Mouse (Mus musculus): ENCODE results near the gene Psmg3. TPM values are rescaled to one million over a fixed set of nuclear protein-coding genes. Genes with fewer than 3 reads are reported as not detected.

The Psmg3 gene
- total RNA-seq, 4 experiments from 2014 or later = 16.7 to 20.2 (median 19.1) TPM

- no peak for DNase-seq (ENCODE audit: low spot score in 2 of 2)
Measured at GRCm38 (mm10) chr5:139816445-139816844, 10.2 kb downstream of the Psmg3 start.

DNA sequence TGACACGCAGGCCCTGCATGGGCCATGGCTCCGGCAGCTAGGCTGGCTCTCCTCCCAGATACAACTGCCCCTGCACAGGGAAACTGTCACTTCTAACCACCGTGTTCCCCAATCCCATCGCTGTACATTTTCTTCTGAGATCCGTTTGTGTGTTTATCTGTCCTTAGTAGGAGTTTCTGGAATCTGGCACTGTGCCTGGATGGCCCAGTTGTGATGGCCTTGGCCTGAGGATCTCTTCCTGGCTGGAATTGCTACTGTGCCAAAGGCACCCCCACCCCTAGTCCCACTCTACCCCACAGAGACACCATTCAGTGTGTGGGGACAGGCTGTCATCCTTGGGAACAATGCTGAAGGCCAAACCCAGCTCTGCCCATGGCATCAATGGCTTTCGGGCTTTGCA is 10.7 kb downstream of the Psmg3 start:
- no peak for DNase-seq (ENCODE audit: low spot score in 2 of 2)

DNA sequence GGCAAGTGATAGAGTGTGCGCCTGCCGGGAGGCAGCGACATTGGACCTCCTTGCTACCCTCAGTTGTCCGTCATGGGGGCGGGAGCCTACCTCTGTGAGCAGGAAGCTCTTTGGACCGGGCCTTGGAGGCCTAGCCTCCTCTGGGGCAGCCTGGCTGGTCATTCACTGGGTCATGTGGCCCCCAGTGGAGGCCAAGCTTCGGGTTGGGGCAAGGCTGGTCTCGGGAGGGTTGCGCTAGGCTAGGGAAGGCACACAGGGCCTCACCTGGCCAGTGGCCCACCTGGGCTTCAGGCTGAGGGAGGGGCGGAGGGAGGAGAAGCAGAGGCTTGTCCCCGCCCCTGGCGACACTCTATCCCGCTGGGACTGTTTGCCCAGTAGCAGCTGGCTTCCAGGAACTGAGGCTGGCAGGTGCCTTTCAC is 12.7 kb downstream of the Psmg3 start:
- no peak for DNase-seq (ENCODE audit: low spot score in 2 of 2)

GRCm38 (mm10) chr5:139813126-139813490 is 13.6 kb downstream of the Psmg3 start:
- DNase-seq (ENCODE audit: low spot score in 2 of 2) = no peak

GRCm38 (mm10) chr5:139812398-139813125 is 14.1 kb downstream of the Psmg3 start:
- no peak for DNase-seq (ENCODE audit: low spot score in 2 of 2)

- no peak for DNase-seq (ENCODE audit: low spot score in 2 of 2)
Measured at GRCm38 (mm10) chr5:139811677-139812397, 14.8 kb downstream of the Psmg3 start.

- no peak for DNase-seq (ENCODE audit: low spot score in 2 of 2)
Measured at GRCm38 (mm10) chr5:139809397-139809796, 17.3 kb downstream of the Psmg3 start.

DNA sequence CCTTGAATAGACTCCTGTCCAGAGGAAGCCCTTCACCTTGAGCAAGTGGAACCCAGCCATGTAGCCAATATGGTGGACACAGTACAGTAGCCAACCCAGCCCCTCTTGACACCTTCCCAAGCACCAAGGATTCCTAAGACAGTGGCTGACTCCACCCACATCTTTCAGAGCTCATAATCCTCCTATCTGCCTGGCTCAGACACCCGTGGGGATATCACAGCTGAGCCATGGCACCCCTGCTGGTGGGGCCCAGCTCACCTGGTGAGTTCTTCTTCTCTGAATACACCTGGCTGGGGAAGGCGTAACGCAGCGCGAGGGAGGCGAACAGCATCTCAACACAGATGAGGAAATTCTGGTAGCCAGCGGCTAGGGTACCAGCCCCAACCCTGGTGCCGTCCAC is 20.8 kb downstream of the Psmg3 start:
- DNase-seq (ENCODE audit: low spot score in 2 of 2) = no peak

DNA sequence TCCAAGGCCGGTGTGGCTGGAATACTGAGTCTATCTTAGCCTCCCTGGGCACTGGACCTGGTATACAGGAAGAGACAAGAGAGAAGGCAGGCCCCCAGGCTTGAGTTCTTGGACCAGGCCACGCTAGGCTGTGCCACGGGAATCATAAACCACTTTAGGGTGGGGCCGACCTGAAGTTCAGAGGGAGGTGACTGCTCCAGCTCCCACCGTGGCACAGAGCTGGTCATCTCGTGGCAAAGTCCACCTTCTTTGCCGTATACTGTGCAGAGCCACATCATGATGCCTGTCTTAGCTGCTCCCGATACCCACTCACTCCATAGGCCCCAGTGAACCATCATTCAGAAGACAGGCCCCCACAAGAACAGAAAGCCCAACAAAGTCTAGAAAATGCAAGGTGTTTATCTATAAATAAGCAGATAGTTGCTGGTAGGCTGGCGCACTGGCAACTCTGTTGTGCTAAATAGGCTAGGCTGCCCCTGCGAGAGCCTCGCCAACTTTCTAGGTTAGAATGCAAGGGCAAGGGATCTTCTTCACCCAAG is 22.0 kb downstream of the Psmg3 start:
- no peak for DNase-seq (ENCODE audit: low spot score in 2 of 2)

- no peak for DNase-seq (ENCODE audit: low spot score in 2 of 2)
Measured at GRCm38 (mm10) chr5:139804107-139804551, 22.6 kb downstream of the Psmg3 start.

GRCm38 (mm10) chr5:139803601-139804102 is 23.0 kb downstream of the Psmg3 start:
- DNase-seq (ENCODE audit: low spot score in 2 of 2) = no peak

- DNase-seq (ENCODE audit: low spot score in 2 of 2) = no peak
Measured at GRCm38 (mm10) chr5:139803165-139803564, 23.5 kb downstream of the Psmg3 start.

DNA sequence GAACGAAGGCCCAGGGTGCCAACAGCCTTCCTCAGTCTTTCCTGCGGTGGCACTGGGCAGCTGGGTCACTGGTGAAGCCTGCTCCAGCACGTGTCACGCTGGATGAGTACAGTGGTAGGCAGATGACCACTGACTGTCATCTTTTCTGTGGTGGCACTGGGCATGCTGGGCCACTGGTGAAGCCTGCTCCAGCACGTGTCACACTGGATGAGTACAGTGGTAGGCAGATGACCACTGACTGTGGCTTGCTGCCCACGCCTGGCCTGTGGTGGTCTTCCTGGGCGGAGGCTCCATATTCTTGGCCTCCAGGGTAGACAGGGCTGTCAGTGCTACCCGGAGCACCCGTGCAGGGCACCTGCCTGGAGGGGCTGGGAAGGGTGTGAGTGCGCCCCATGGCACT is 24.8 kb downstream of the Psmg3 start:
- no peak for DNase-seq (ENCODE audit: low spot score in 2 of 2)

GRCm38 (mm10) chr5:139801231-139801630 is 25.5 kb downstream of the Psmg3 start:
- DNase-seq (ENCODE audit: low spot score in 2 of 2) = no peak

GRCm38 (mm10) chr5:139799801-139800590 is 26.7 kb downstream of the Psmg3 start:
- no peak for DNase-seq (ENCODE audit: low spot score in 2 of 2)

GRCm38 (mm10) chr5:139799041-139799440 is 27.6 kb downstream of the Psmg3 start:
- no peak for DNase-seq (ENCODE audit: low spot score in 2 of 2)

GRCm38 (mm10) chr5:139798168-139798900 is 28.4 kb downstream of the Psmg3 start:
- DNase-seq (ENCODE audit: low spot score in 2 of 2) = no peak

DNA sequence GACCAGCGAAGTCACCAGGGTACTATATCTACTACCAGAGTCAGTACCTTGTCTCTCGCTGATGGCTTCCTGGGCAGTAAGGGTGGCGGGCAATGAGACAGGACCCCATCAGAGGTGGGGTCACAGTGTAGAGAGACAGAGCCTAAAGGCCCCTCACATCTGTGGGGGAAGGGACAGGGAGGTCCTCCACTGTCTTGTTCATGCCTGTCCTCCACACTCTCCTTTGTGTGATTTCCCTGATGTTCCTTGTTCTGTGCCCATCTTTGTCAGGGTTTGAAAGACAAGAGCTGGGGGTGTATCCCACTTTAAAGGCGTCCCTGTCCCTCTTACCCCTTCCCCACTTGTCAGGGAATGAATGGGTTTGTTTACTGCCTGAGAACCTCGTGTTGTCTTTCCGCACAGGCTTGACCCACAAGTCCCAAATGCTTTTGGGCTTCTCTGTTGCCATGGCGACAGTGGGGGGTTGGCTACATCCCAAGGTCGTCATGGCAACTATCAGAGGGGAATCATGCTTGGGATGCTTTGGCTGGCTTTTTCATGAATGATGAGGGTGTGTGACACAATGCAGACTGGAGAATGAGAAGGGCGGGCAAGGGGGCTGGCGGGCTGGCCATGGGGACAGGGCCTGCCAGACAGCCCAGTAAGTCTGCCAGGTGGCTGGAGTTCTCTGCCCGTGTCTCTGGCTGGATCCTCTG is 29.1 kb downstream of the Psmg3 start:
- peak; percentile 65 to 78 for DNase-seq (ENCODE audit: low spot score in 2 of 2)

GRCm38 (mm10) chr5:139796900-139797299 is 29.8 kb downstream of the Psmg3 start:
- peak in 1 of 2 experiments; percentile 75 for DNase-seq (ENCODE audit: low spot score in 2 of 2)

DNA sequence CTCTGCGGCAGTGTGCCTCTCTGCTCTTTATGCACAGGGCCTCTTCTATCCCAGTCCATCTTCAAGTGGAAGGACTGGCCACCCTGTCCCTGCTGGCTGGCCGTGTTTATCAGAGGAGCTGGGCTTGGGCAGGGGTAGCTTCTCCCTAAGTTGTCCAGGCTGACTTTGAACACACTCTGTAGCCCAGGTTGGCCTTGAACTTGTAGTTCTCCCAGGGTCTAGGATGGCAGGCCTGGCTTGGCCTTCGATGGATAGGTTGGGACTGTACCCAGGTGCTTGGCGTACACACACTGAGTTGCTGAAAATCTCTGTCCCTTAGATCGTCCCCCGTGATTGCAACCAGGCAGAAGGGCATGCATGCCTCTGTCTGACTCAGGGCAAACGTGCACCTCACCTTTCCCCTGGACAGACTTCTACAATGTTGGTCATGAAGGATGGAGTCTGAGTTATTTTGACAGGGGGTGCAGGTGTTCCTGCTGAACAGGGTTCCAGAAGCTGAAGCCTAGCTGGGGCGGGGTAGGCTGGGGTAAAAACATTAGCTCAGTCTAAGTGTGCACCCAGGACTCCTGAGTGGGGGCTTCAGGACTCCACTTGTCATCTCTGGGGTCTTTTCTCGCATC is 30.6 kb downstream of the Psmg3 start:
- DNase-seq (ENCODE audit: low spot score in 2 of 2) = no peak
